Comparison of ENCODE assay signal across 8 mouse cellular contexts in the genomic region with DNA sequence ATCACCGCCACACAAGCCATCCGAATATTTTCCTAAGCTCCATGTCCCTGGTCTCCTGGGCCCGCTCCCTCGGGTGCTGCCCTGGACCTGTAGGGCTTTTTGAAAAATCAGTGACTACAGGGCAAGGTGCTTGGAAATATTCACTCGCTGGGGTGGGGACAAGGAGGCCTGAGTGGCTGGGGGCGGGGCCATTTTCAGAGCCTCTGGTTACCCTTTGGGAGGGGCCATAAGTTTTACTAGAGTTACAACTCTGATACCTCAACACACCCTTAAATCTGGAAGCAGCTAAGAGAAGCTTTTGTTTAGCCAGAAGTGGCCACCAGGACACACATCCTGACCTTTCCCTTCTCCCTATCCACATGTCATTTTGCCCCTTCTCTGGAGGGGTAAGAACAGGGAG. TPM values are rescaled to one million over a fixed set of nuclear protein-coding genes. Genes with fewer than 3 reads are reported as not detected.
DNase-seq lines count a peak whose midpoint lies in the region; ATAC-seq and TF ChIP-seq lines count a peak whose summit lies in the region.

No protein-coding gene starts in this region.

- 51% methylated on average over 6 of the region's 6 CpGs for WGBS in forebrain, postnatal 0 days
- WGBS in liver, embryonic 14.5 days (ENCODE audit: insufficient replicate concordance), result 61% methylated on average over 6 of the region's 6 CpGs
- 71% methylated on average over 6 of the region's 6 CpGs for WGBS in stomach, embryonic 14.5 days

- no peak overlapping the region for H3K4me3 ChIP-seq in forebrain, postnatal 0 days (ENCODE audit: low read depth, low read length)
- H3K4me3 ChIP-seq in liver, embryonic 14.5 days (ENCODE audit: insufficient read depth in 1 of 2, low read depth in 2 of 2, low read length in 2 of 2), result peak overlapping the region in 1 of 2 experiments; percentile 64; a peak in 2 of 4 replicates
- H3K4me3 ChIP-seq in stomach, embryonic 14.5 days (ENCODE audit: low read depth, low read length), result no peak overlapping the region

- H3K27ac ChIP-seq in forebrain, postnatal 0 days (ENCODE audit: low read depth, low read length), result peak overlapping the region; percentile 66
- H3K27ac ChIP-seq in liver, embryonic 14.5 days, result no peak overlapping the region
- no peak overlapping the region for H3K27ac ChIP-seq in stomach, embryonic 14.5 days (ENCODE audit: low read length)

- no peaks in the 10 kb centered on the region for H3K27me3 ChIP-seq in forebrain, postnatal 0 days (ENCODE audit: insufficient read depth, low read length)
- peaks cover 6% of the 10 kb centered on the region for H3K27me3 ChIP-seq in liver, embryonic 14.5 days (ENCODE audit: control insufficient read depth, insufficient read depth, low read length)
- no peaks in the 10 kb centered on the region for H3K27me3 ChIP-seq in stomach, embryonic 14.5 days (ENCODE audit: control insufficient read depth, insufficient read depth, low read length)

- peak overlapping the region; percentile 56; the same call in 1 of the 2 replicates for H3K9ac ChIP-seq in forebrain, postnatal 0 days
- no peak overlapping the region; the same call in 1 of the 2 replicates for H3K9ac ChIP-seq in liver, embryonic 14.5 days (replicated peaks)
- no peak overlapping the region for H3K9ac ChIP-seq in stomach, embryonic 14.5 days (replicated peaks; ENCODE audit: low read depth, low read length)

- peaks cover 47% of the 10 kb centered on the region for H3K36me3 ChIP-seq in forebrain, postnatal 0 days (ENCODE audit: insufficient read depth)
- no peaks in the 10 kb centered on the region for H3K36me3 ChIP-seq in liver, embryonic 14.5 days (replicated peaks; ENCODE audit: control insufficient read depth, insufficient read depth, low read depth)
- peaks cover 39% of the 10 kb centered on the region for H3K36me3 ChIP-seq in stomach, embryonic 14.5 days (ENCODE audit: control insufficient read depth, insufficient read depth, low read length)

- ATAC-seq in forebrain, postnatal 0 days, result no peak
- ATAC-seq in liver, embryonic 14.5 days (ENCODE audit: insufficient read depth), result no peak
- no peak for ATAC-seq in stomach, embryonic 14.5 days (ENCODE audit: insufficient number of reproducible peaks, insufficient read depth, low FRiP score, low read depth)
- no peak for ATAC-seq in monocyte, adult 5-6 weeks (replicated peaks; ENCODE audit: insufficient number of reproducible peaks, low FRiP score, low TSS enrichment, poor library complexity, severe bottlenecking)

- H3K4me1 ChIP-seq in forebrain, postnatal 0 days (ENCODE audit: insufficient read depth), result peaks cover 23% of the 10 kb centered on the region
- H3K4me1 ChIP-seq in liver, embryonic 14.5 days (replicated peaks; ENCODE audit: control insufficient read depth in 2 of 2, insufficient read depth in 2 of 2, low read length in 1 of 2), result peaks cover 5 to 9% of the 10 kb centered on the region in 2 experiments
- peaks cover 54% of the 10 kb centered on the region for H3K4me1 ChIP-seq in stomach, embryonic 14.5 days (ENCODE audit: control insufficient read depth, insufficient read depth, low read length)

- H3K9me3 ChIP-seq in forebrain, postnatal 0 days (ENCODE audit: low read length), result no peaks in the 10 kb centered on the region
- no peaks in the 10 kb centered on the region for H3K9me3 ChIP-seq in liver, embryonic 14.5 days (ENCODE audit: control insufficient read depth, low read length)
- no peaks in the 10 kb centered on the region for H3K9me3 ChIP-seq in stomach, embryonic 14.5 days (ENCODE audit: control insufficient read depth, low read depth, low read length)

- peak; percentile 49 to 60 for DNase-seq in lung, adult 18-20 months
- DNase-seq in lung, postnatal 25 days (ENCODE audit: low spot score), result no peak
- no peak for DNase-seq in forebrain, postnatal 0 days
- no peak for DNase-seq in liver, embryonic 14.5 days (ENCODE audit: low read depth in 3 of 3, low spot score in 3 of 3)
- no peak for DNase-seq in cerebellum, adult 9-11 months
- no peak for DNase-seq in embryo, embryonic 10 days (ENCODE audit: low spot score)

- TF ChIP-seq EP300 in liver, embryonic 14.5 days (IDR thresholded peaks at IDR 0.05; ENCODE audit: low read depth), result no peak

- H3K4me2 ChIP-seq in forebrain, postnatal 0 days (ENCODE audit: low read depth), result peak overlapping the region; percentile 78
- H3K4me2 ChIP-seq in liver, embryonic 14.5 days (ENCODE audit: low read depth), result peak overlapping the region; percentile 91
- H3K4me2 ChIP-seq in stomach, embryonic 14.5 days (replicated peaks; ENCODE audit: low read depth, low read length), result peak overlapping the region; percentile 74; the same call in 1 of the 2 replicates

- TF ChIP-seq CTCF in forebrain, postnatal 0 days (IDR thresholded peaks at IDR 0.05; ENCODE audit: low read depth), result no peak
- no peak for TF ChIP-seq CTCF in liver, embryonic 14.5 days (IDR thresholded peaks at IDR 0.05; ENCODE audit: low read depth)

RNA-seq across cellular contexts. Expression of gene Mex3a, which starts 5.0 kb away (rescaled TPM):
- 64.5 and 71.9 TPM in 2 replicates for total RNA-seq in forebrain, postnatal 0 days (2014; rRNA removed)
- 16.2 and 20.5 TPM in 2 replicates for polyA plus RNA-seq in forebrain, postnatal 0 days (2015; fragmentation: Nextera tagmentation; extraction: Ambion mirVana)
- 1.1 and 1.3 TPM in 2 replicates for polyA plus RNA-seq in liver, embryonic 14.5 days (2012; rRNA removed)
- polyA plus RNA-seq in liver, embryonic 14.5 days (2014; fragmentation: Nextera tagmentation; extraction: Ambion mirVana), result 0.74 and 0.82 TPM in 2 replicates
- polyA plus RNA-seq in stomach, embryonic 14.5 days (2014; fragmentation: Nextera tagmentation; extraction: Ambion mirVana), result 25.2 and 26.3 TPM in 2 replicates
- total RNA-seq in monocyte, adult 5-6 weeks (2017), result 0.19 to 0.39 TPM in 2 of 3 replicates, not detected in the other

RNA-seq across cellular contexts. Expression of gene Rab25, which starts 11.0 kb away (rescaled TPM):
- total RNA-seq in forebrain, postnatal 0 days (2014; rRNA removed), result not detected in 2 replicates
- 0.33 TPM in 1 of 2 replicates, not detected in the other for polyA plus RNA-seq in forebrain, postnatal 0 days (2015; fragmentation: Nextera tagmentation; extraction: Ambion mirVana)
- 0.39 and 0.52 TPM in 2 replicates for polyA plus RNA-seq in liver, embryonic 14.5 days (2012; rRNA removed)
- polyA plus RNA-seq in liver, embryonic 14.5 days (2014; fragmentation: Nextera tagmentation; extraction: Ambion mirVana), result 0.25 TPM in 1 of 2 replicates, not detected in the other
- polyA plus RNA-seq in stomach, embryonic 14.5 days (2014; fragmentation: Nextera tagmentation; extraction: Ambion mirVana), result 57.0 and 67.9 TPM in 2 replicates
- 0.97 TPM in 1 of 3 replicates, not detected in the others for total RNA-seq in monocyte, adult 5-6 weeks (2017)

RNA-seq across cellular contexts. Expression of gene Lamtor2, which starts 15.7 kb away (rescaled TPM):
- 52.2 and 55.5 TPM in 2 replicates for total RNA-seq in forebrain, postnatal 0 days (2014; rRNA removed)
- 186 and 202 TPM in 2 replicates for polyA plus RNA-seq in forebrain, postnatal 0 days (2015; fragmentation: Nextera tagmentation; extraction: Ambion mirVana)
- 63.1 and 73.1 TPM in 2 replicates for polyA plus RNA-seq in liver, embryonic 14.5 days (2012; rRNA removed)
- polyA plus RNA-seq in liver, embryonic 14.5 days (2014; fragmentation: Nextera tagmentation; extraction: Ambion mirVana), result 60.5 and 62.0 TPM in 2 replicates
- 84.8 and 88.5 TPM in 2 replicates for polyA plus RNA-seq in stomach, embryonic 14.5 days (2014; fragmentation: Nextera tagmentation; extraction: Ambion mirVana)
- total RNA-seq in monocyte, adult 5-6 weeks (2017), result 61.5 to 63.7 TPM (median 63.2 TPM) in 3 replicates

RNA-seq across cellular contexts. Expression of gene Ubqln4, which starts 16.4 kb away (rescaled TPM):
- 102 and 116 TPM in 2 replicates for total RNA-seq in forebrain, postnatal 0 days (2014; rRNA removed)
- polyA plus RNA-seq in forebrain, postnatal 0 days (2015; fragmentation: Nextera tagmentation; extraction: Ambion mirVana), result 29.3 and 30.8 TPM in 2 replicates
- 22.7 and 27.2 TPM in 2 replicates for polyA plus RNA-seq in liver, embryonic 14.5 days (2012; rRNA removed)
- polyA plus RNA-seq in liver, embryonic 14.5 days (2014; fragmentation: Nextera tagmentation; extraction: Ambion mirVana), result 17.9 and 20.9 TPM in 2 replicates
- polyA plus RNA-seq in stomach, embryonic 14.5 days (2014; fragmentation: Nextera tagmentation; extraction: Ambion mirVana), result 48.4 TPM in 2 replicates
- 14.7 to 25.7 TPM (median 19.6 TPM) in 3 replicates for total RNA-seq in monocyte, adult 5-6 weeks (2017)

RNA-seq across cellular contexts. Expression of gene Lmna, which starts 27.4 kb away (rescaled TPM):
- 49.4 and 71.3 TPM in 2 replicates for total RNA-seq in forebrain, postnatal 0 days (2014; rRNA removed)
- 51.4 and 52.9 TPM in 2 replicates for polyA plus RNA-seq in forebrain, postnatal 0 days (2015; fragmentation: Nextera tagmentation; extraction: Ambion mirVana)
- polyA plus RNA-seq in liver, embryonic 14.5 days (2012; rRNA removed), result 45.2 and 58.7 TPM in 2 replicates
- polyA plus RNA-seq in liver, embryonic 14.5 days (2014; fragmentation: Nextera tagmentation; extraction: Ambion mirVana), result 115 and 132 TPM in 2 replicates
- polyA plus RNA-seq in stomach, embryonic 14.5 days (2014; fragmentation: Nextera tagmentation; extraction: Ambion mirVana), result 128 and 148 TPM in 2 replicates
- total RNA-seq in monocyte, adult 5-6 weeks (2017), result 28.1 to 43.4 TPM (median 40.8 TPM) in 3 replicates

Comparison
In these comparisons a context has a peak if more than half of its experiments do, and no peak if none do; other contexts are left out.
1. DNase-seq: peak in lung, adult 18-20 months (2 of 2); none in lung, postnatal 25 days (single experiment), forebrain, postnatal 0 days (single experiment), liver, embryonic 14.5 days (0 of 3), cerebellum, adult 9-11 months (single experiment) and embryo, embryonic 10 days (single experiment).
2. RNA of gene Rab25, which starts 11.0 kb away (polyA plus RNA-seq): 57.0 to 67.9 TPM in stomach, embryonic 14.5 days; 0.25 to 0.52 TPM in liver, embryonic 14.5 days and 0.33 TPM in forebrain, postnatal 0 days; every median in the first group is over 10 times any median in the second.
3. Peak in every context shown above with its lines, with median percentiles within 50 percentile points of each other: H3K4me2 ChIP-seq.